Mouse (Mus musculus) liver, embryonic 13.5 days (tissue): ENCODE data around the gene Alg3. TPM values are rescaled to one million over a fixed set of nuclear protein-coding genes. Genes with fewer than 3 reads are reported as not detected.

Experiments
- microRNA counts: library from miRNA; unstranded; fragments of <30 nt; microRNA quantifications from one replicate; lab custom pipeline; 2016
- microRNA-seq: library from miRNA; unstranded; fragments of <30 nt; microRNA quantifications from one replicate; pipeline ENCODE4, GENCODE M21; 2016
- polyA plus RNA-seq: library from polyadenylated mRNA; unstranded; fragments of >200 nt; fragmentation: Nextera tagmentation; extraction: Ambion mirVana; gene quantifications from 2 replicates; pipeline ENCODE4 v1.2.1, GENCODE M21; 2015

The Alg3 gene
- polyA plus RNA-seq, 1 experiment from 2014 or later, result 27.6 TPM

MicroRNAs encoded within 50 kb of the gene (microRNA counts, 519-probe panel; counts per million panel counts)
- 4,597 counts per million, percentile 43 among the panel's probes with 10 or more counts for microRNA mmu-miR-1224 (lab: Ali Mortazavi, UCI)

Small RNAs within 50 kb of the gene (microRNA-seq; reads per million reads assigned to microRNA genes)
- not detected for gene Mir1224

Other genes with a start within 250 kb of the Alg3 start
- 16.0 and 17.8 TPM in 2 replicates for gene Abcc5, start 185.3 kb downstream of the Alg3 start, polyA plus RNA-seq
- 71.1 and 75.5 TPM in 2 replicates for gene Eif2b5, start 112.9 kb downstream of the Alg3 start, polyA plus RNA-seq
- 3.7 and 4.8 TPM in 2 replicates for gene Dvl3, start 94.8 kb downstream of the Alg3 start, polyA plus RNA-seq
- gene Ap2m1, start 76.3 kb downstream of the Alg3 start, polyA plus RNA-seq, result 413 and 466 TPM in 2 replicates
- gene Abcf3, start 63.2 kb downstream of the Alg3 start, polyA plus RNA-seq, result 27.0 and 27.9 TPM in 2 replicates
- 0.21 and 0.23 TPM in 2 replicates for gene Vwa5b2, start 22.3 kb downstream of the Alg3 start, polyA plus RNA-seq
- gene Eef1akmt4, start 142 bp downstream of the Alg3 start, polyA plus RNA-seq, result 21.5 and 23.7 TPM in 2 replicates
- not detected in 2 replicates for gene Gm49333, start 125 bp downstream of the Alg3 start, polyA plus RNA-seq
- 0.10 and 0.30 TPM in 2 replicates for gene Camk2n2, start 9.6 kb upstream of the Alg3 start, polyA plus RNA-seq
- gene Ece2, start 18.1 kb upstream of the Alg3 start, polyA plus RNA-seq, result 0.20 and 0.39 TPM in 2 replicates
- 222 and 257 TPM in 2 replicates for gene Psmd2, start 39.9 kb upstream of the Alg3 start, polyA plus RNA-seq
- 99.1 and 114 TPM in 2 replicates for gene Eif4g1, start 56.6 kb upstream of the Alg3 start, polyA plus RNA-seq
- 1.0 TPM in 2 replicates for gene Fam131a, start 81.5 kb upstream of the Alg3 start, polyA plus RNA-seq
- 59.1 and 64.7 TPM in 2 replicates for gene Polr2h, start 105.9 kb upstream of the Alg3 start, polyA plus RNA-seq
- gene Clcn2, start 106.0 kb upstream of the Alg3 start, polyA plus RNA-seq, result 7.4 and 7.6 TPM in 2 replicates
- gene Chrd, start 121.4 kb upstream of the Alg3 start, polyA plus RNA-seq, result 0.31 and 0.38 TPM in 2 replicates
- gene Thpo, start 122.8 kb upstream of the Alg3 start, polyA plus RNA-seq, result 3.2 and 4.0 TPM in 2 replicates